Mouse (Mus musculus) embryonic stem cell, embryonic (primary cell): ENCODE measurements around the gene Rims1.

Experiments used
- CTCF ChIA-PET, 4 experiments: fragments of 300-600 bp in 2 of 4; fragments of 350-600 bp in 2 of 4; sonication (Branson Sonifier 250); formaldehyde crosslinking; loops; one replicate each; lab custom pipeline; 2022; ENCODE audit warnings: inconsistent platforms in 2 of 4; lab: Charles Lee
- POLR2A ChIA-PET, 4 experiments: fragments of 300-600 bp in 2 of 4; fragments of 350-600 bp in 2 of 4; sonication (Branson Sonifier 250); formaldehyde crosslinking; loops; one replicate each; lab custom pipeline; 2022; ENCODE audit warnings: antibody characterized with exemption in 4 of 4, inconsistent platforms in 1 of 4; lab: Charles Lee

Gene Rims1

DNA sequence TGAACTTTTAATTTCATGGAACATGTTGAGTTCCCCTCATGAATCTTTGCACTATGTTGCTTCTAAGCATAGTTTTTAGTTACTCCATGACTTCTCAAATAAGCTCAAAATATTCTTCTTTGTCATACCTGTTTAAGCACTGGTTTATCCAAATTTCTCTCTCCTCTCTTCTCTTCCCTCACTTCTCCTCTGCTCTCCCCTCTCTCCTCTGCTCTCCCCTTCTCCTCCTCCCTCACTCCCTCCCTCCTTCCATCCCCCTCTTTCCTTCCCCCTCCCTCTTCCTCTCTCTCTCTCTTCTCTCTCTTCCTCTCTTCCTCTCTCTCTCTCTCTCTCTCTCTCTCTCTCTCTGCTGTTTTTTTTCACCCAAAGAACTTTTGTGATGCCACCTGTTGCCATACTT lies 84.1 kb downstream of the Rims1 start:
- ChIA-PET POLR2A (no interaction called here), CTCF (no interaction called here)

DNA sequence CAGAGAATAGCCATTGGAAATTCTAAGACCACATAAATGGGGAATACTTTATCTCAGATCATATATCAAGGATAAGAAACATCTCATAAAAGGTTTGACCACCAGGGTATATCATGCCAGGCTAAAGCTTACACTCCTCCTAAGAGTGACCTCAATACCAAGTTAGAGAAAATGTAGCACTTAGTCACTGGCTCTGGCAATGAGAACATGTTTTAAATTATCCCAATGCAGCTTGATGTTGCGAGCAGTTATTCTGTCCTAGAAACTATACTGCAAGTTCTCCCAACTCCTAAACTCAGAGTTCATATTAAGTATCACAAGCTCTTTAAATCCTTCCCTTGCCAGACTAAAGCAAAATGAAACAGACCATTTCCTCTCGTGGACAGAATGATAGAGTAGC lies 85.1 kb downstream of the Rims1 start:
- ChIA-PET CTCF (no interaction called here), POLR2A (no interaction called here)

DNA sequence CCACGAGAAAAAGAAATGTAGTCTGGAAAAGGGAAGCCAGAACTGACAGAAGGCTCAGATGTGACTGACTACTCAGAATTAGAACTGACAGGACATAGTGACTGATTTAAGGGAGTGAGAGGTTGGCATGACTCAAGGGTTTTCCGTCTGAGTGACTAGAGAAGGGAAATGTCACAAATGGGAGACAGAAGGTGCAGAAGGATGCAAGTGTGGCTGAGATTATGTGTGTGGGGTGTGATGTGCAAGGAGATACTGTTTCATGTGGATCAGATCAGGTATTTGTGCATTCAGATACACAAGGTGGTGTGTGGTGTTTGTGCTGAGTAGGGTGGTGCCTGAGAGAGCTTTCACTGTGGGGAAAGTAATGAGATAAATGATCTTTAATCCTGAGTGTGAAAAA lies 96.3 kb downstream of the Rims1 start:
- ChIA-PET CTCF (no interaction called here), POLR2A (no interaction called here)

DNA sequence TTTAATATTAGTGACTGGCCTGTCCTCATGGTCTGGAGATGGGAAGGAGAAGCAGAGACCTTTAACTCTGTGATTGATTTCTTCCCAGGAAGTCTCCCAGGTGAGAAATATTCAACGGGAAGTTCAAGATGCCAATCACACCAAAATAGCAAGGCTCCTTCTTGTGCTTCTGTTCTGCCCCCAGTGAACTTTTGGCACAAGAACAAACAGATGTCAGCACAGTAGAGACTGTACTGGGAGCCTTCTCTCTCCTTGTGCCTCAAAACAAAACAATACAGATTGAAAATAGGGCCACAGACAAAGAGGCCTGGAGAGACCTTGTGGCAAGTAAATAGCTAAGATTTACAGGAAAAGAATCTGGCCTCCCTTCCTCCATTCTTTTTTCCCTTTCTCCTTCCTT lies 110.7 kb downstream of the Rims1 start:
- CTCF ChIA-PET: no interaction called here
- POLR2A ChIA-PET: no interaction called here

DNA sequence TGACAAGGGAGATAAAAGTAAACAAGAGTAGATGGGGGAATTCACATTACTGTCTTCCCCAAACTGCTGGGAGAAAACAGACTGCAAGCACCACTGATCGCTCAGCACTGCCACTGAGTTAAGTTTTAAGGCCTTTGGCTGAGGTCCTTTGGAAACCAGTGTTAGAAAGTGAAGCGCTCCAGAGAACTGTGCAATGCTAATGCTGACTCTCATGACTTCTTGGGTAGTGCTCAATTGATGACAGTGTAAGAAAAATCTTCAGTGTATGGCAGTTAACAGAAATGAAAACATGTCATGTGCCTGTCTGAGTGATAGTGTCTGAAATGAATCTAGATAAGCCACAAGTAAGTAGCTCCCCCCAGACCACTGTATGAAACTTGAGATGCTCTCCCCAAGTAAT lies 111.3 kb downstream of the Rims1 start:
- CTCF ChIA-PET: no interaction called here
- POLR2A ChIA-PET: no interaction called here

DNA sequence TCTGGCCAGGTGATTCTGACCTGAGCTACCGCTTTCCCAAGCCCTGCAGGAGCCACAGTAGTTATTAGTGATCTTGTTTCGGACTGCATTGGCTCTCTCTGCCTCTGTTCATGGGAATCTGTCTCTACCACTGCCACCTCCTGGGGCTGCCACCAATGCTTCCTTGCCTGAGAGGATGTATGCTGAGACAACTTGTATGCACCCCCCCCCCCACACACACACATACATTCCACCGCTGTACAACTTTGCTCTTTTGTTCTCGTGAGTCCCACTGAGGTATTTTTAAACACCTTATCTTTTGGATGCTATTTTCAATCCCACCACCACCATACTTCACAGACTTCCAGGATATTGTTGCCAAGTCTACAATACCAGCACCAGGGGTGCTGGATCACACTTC lies 122.3 kb downstream of the Rims1 start:
- CTCF ChIA-PET: no interaction called here
- POLR2A ChIA-PET: no interaction called here

DNA sequence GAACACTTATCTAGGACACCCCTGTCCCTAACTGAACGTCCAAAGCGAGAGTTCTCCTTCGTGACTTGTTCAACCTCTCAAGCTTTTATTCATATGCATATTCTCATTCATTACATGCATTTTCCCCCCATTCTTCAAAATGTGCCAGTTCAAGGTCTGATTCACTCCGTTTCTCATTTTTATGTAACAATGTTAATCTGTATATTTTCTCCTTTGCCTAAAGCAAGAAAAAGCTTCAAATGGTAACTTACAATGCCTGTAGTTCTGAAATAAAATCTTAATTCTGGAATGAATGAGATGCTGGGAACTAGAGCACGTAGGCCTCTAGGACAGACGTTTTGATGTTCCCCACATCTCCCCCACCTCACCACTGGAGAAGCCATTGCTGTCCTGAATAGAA lies 141.6 kb downstream of the Rims1 start:
- ChIA-PET POLR2A (no interaction called here), CTCF (no interaction called here)

DNA sequence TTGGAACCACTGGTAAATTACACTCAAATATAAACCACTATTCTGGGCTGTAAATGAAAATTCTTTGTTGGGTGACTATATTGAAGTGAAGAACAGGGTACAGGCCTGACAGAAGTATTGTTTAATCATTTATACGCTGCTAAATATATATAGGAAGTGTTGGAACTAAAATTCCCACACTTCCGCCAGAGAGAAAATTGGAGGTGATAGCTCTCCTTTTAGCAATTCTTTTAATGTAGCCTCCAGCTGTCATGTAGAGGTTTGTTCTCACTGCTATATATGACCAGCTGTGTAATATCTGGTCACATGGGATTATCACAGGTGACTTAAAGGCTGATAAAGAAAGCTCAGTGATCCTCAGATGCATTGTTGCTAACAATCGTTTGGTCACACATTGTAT lies 144.0 kb downstream of the Rims1 start:
- ChIA-PET CTCF (no interaction called here), POLR2A (no interaction called here)

DNA sequence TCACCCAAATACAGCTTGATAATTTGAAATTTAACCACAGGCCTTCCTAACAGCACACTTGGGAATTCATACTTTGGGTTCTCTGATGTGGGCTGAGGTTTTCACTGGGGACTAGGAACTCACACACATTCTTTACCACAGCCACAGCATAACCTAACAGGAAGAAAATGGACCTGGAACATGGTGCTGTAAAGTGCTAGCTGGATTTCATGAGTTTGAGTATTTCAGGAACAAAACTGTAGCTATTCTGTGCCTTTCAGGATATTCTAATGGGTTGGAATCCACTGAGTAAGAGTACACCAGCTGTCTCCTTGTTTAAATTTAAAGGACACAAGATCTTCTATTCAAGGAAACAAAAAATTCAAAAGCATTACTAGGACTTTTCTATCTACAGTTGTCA lies 149.8 kb downstream of the Rims1 start:
- POLR2A ChIA-PET: interaction anchor here in 1 of 4 experiments (0.6 kb wide), 1 partner anchor 594 kb away, joined by 5 read pairs; no protein-coding TSS in a partner anchor
- CTCF ChIA-PET: no interaction called here

DNA sequence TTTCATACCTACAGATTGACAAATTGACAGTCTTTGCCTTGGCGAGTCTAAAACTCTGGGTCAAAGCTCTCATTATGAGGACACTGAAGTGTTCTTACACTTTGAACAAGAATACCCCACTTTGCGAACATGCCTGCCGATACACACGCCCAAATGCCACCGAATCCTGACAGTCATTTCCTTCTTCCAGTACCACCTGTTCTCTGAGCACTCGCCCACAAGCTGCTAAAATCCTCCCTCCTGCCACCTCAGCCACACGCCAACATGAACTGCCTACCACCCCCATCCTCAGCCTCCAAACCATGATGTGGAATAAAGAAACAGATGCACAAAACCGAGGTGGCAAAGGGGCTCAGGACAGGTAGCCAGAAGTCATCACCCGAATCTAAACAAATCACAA lies 150.9 kb downstream of the Rims1 start:
- ChIA-PET POLR2A (no interaction called here), CTCF (no interaction called here)

DNA sequence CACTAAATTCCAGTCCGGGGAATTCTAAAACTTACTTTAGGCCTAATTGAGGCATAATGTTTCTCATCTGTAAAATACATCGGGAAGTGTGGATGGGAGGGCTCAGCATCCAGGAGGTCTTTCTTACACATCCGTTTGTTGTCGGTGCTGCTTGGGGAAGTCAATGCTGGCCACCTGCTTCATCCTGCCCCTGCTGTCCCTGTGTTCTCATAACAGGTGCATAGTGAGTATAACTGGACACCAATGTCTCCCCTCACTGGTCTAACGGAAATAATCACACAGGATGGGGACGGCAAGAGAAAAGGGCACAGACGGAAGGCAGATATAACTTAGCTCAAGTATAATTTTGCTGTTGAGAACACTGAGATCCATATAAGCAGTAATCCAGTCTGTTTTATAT lies 155.2 kb downstream of the Rims1 start:
- ChIA-PET CTCF (no interaction called here), POLR2A (no interaction called here)

DNA sequence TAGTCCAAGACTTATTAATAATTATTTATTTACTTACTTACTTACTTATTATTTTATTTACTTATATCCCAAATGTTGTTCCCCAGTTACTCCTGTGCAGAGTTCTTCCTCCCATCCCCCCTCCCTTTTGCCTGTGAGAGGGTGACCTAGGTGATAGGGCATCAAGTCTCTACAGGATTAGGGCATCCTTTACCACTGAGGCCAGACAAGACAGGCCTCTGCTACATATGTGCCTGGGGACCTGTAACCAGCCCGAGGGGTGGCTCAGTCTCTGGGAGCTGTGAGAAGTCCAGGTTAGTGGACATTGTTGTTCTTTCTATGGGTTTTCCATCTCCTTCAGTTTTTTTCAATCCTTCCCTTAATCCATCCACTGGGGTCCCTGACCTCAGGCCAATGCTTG lies 156.4 kb downstream of the Rims1 start:
- CTCF ChIA-PET: no interaction called here
- POLR2A ChIA-PET: no interaction called here

DNA sequence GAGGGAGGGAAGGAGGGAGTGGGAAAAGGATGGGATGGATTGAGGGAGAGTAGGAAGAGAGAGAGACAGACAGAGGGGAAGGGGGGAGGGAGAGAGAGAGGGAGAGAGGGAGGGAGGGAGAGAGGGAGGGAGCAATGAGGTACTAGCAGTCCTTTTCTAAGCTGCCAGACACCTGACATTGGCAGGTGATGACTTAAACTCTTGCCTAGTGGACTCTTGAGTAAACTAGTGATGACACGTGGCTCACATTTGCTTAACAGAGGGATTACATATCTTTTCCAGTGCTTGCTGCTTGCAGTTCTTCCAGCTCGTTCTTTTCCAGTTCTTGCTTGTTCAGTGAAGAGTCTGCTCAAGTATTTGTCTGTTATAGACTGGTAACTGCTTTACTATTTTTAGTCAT lies 160.5 kb downstream of the Rims1 start:
- POLR2A ChIA-PET: no interaction called here
- CTCF ChIA-PET: no interaction called here

DNA sequence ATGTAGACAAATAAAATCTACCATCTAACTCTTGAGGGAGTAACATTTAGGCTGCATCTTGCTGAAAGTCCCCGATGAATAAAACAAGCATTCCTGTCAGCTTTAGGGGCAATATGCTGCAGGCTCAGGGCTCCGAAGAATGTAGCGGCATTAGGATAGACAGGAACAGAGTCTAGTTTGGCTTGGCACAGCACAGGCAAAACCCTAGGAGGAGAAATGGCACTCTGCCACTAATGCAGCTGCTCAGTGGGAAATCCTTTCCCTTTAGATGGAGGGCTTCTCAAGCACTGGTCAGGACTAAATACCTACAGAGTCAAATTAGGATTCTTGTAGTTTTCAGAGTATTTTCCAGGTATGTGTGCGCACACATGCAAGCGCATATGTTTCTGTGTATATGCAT lies 165.2 kb downstream of the Rims1 start:
- CTCF ChIA-PET: no interaction called here

DNA sequence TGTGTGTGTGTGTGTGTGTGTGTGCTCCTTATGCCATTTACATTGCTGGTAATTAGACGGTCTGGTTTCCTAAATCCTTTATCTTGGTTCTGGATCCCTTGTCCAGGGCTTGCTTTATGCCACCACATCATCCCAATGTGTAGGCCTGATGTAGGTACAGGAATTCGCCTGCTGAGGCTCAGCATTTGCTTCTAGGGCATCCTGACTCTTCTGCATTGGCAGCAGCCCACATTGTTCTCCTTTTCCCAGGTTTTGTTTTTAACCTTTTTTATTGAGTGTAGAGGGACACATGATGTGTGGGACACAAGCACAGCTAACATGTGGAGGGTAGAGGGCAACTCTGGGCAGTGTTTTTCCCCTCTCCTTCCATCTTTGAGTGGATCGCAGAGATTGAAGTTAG lies 166.1 kb downstream of the Rims1 start:
- ChIA-PET POLR2A (no interaction called here), CTCF (no interaction called here)

More for the DNA sequence above, 165.2 kb downstream of the Rims1 start:
- POLR2A ChIA-PET: no interaction called here

DNA sequence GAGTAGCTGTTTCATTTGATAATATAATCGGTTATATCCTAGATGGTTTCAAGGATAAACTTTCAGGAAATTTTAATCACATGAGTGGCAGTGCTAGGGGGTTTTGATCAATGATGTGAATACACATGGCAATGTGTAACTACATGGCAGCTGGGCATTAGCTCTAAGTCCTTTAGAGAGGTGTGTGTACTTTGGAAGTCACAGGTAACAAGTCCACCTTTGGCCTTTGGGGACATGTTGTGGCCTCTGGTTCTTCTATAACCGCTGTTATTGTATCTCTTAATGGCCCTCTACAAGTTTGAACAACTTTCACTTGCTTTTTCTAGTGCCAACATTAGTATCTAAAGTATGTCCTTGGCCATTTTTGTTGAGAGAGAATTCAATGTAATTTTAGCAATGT lies 171.9 kb downstream of the Rims1 start:
- ChIA-PET POLR2A (no interaction called here), CTCF (no interaction called here)

DNA sequence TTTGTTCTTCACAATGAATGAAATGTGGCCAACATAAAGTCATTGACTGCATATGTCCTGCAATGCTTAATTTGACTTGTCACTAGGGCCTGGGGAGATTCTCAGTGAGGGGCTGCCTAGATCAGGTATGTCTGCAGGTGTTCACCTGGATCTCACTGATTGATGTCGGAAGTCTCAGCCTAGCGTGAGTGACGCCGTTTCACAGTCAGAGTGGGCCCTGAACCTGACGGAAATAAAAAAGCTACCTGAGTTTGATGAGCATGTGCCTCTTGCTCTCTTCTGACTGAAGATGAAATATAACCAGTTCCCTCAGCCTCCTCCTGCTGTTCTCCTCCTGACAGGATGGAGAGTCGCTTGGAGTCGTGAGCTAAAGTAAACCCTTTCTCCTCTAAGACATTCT lies 173.2 kb downstream of the Rims1 start:
- ChIA-PET POLR2A (interaction anchor here in 1 of 4 experiments (0.7 kb wide), 1 partner anchor 203 kb away, joined by 5 read pairs; no protein-coding TSS in a partner anchor), CTCF (interaction anchor here in 1 of 4 experiments (0.6 kb wide), 1 partner anchor 120 kb away, joined by 3 read pairs; no protein-coding TSS in a partner anchor)

DNA sequence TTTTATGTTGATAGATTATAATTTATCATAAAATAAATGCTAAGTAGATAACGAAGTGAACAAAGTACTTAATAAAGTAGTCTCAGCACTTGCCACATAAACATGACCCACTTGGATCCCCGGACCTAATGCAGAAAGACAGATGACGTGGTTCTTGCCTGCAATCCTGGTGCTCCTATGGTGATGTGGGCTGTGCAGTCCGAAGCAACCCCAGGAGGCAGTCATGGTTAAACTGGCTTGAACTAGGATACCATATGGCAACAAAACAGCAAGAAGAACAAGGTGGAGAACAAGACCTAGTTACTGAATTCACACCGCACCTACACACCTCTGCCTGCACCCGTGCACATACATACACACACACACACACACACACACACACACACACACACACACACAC lies 173.8 kb downstream of the Rims1 start:
- POLR2A ChIA-PET: no interaction called here

DNA sequence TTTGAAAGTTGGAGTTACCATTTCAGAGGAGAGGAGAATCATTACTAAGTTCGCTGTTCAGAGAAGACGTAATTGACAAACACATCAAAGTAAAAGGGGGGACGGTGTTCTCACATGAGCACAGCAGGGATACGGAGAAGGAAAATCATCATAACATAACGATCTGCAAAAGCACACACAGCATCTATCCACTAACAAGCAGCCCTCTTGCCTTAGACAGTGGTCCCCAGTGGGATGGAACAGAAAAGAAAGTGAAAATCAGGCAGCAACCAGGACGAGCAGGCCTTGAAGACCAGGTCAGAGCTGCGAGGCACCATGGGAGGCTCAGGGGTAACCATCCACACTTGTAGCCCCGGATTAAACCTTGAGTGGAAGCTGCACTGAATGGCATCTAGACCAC lies 176.8 kb downstream of the Rims1 start:
- POLR2A ChIA-PET: no interaction called here

More for the DNA sequence above, 173.8 kb downstream of the Rims1 start:
- CTCF ChIA-PET: no interaction called here

DNA sequence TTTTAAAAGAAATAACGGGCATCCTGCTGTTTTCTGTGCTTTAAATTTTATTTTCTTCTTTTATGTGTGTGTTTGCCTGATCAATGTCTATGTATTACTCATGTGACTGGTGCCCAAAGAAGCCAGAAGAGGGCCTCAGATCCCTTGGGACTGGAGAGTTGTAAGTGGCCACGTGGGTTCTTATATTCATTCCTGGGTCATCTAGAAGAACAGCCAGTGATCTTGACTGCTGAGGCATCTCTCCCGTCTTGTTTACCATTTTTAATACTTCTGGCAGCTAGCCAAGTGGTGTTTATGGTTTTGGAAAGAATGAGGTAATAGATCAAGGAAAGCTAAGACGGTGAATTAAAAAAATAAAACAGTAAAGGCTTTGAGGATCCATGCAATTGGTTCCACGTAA lies 178.8 kb downstream of the Rims1 start:
- CTCF ChIA-PET: interaction anchor here in 1 of 4 experiments (0.6 kb wide), 1 partner anchor 554 kb away, joined by 3 read pairs; no protein-coding TSS in a partner anchor
- POLR2A ChIA-PET: no interaction called here

More for the DNA sequence above, 176.8 kb downstream of the Rims1 start:
- CTCF ChIA-PET: no interaction called here

DNA sequence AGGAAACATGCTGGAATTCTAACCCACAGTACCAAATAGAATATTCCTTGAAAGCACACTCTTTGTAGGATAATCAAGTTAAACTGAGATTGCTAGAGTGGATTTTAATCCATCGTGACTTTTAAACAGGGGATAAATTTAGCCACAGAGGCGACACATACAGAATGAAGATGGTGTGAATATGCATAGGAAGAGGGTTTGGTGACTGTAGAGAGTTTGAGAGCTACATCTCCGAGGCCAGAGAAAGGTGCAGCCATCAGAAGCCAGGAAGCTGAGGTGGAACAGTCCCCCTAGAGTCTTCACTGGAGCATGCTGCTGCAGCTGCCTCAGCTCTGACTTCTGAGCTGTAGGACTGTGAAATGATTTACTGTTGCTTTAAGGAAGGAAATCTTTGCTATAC lies 179.5 kb downstream of the Rims1 start:
- POLR2A ChIA-PET: no interaction called here
- CTCF ChIA-PET: interaction anchor here in 1 of 4 experiments (0.6 kb wide), 1 partner anchor 8 kb away, joined by 4 read pairs; no protein-coding TSS in a partner anchor

DNA sequence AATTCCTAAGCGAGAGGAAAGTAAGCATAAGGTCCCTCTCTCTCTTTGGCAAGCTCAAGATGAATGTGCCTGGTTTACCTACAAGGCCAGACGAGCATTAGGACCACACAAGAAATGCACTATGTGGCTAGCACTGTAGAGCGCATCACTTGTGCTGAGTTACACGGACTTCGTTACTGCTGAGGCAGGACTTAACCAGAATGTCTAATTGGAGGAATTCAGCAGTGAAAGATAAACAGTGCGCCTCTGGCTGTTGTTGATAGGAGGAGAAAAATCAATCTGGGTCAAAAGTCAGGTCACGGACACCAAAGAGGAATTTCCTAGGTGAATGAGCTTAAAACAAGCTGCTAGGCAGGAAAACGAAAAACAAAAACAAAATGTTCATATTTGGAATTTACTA lies 185.0 kb downstream of the Rims1 start:
- POLR2A ChIA-PET: no interaction called here

More for the DNA sequence above, 185.0 kb downstream of the Rims1 start:
- CTCF ChIA-PET: no interaction called here
